Mouse (Mus musculus): Measurements from ENCODE around the gene Dpm3. TPM values are rescaled to one million over a fixed set of nuclear protein-coding genes. Genes with fewer than 3 reads are reported as not detected.
A peak's percentile ranks its signal among the peaks of the same experiment; 100 is the strongest.

Dpm3 gene
- polyA plus RNA-seq, 1 experiment, result 222 TPM

DNA sequence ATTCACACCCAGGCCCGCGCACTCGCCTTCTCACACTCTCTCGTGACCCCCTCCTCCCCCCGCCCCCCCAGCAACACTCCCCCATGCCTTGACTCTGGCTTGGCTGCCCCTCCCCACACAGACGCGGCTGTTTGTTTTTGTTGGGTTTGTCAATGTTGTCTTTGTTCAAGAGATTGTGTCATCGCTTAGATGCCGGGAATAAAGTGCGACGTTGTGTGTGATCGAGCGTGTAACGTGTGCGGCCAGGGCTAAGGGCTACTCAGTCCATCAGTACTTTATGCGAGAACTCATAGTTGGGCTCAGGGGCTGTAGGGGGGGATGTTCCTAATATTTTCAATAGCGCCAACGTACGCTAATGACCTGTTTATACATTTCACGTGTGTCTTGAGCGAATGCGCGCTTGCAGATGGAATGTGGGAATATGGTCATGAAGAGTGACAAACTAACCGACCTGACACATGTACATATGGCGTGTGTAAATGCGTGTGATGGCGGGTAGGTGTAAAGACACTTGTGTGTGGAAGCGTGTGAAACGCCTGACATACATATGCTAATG, 21.0 kb downstream of the Dpm3 start:
- H3K27me3 ChIP-seq (ENCODE audit: control insufficient read depth, insufficient read depth, insufficient read length), result no peaks in the 10 kb centered on the region

DNA sequence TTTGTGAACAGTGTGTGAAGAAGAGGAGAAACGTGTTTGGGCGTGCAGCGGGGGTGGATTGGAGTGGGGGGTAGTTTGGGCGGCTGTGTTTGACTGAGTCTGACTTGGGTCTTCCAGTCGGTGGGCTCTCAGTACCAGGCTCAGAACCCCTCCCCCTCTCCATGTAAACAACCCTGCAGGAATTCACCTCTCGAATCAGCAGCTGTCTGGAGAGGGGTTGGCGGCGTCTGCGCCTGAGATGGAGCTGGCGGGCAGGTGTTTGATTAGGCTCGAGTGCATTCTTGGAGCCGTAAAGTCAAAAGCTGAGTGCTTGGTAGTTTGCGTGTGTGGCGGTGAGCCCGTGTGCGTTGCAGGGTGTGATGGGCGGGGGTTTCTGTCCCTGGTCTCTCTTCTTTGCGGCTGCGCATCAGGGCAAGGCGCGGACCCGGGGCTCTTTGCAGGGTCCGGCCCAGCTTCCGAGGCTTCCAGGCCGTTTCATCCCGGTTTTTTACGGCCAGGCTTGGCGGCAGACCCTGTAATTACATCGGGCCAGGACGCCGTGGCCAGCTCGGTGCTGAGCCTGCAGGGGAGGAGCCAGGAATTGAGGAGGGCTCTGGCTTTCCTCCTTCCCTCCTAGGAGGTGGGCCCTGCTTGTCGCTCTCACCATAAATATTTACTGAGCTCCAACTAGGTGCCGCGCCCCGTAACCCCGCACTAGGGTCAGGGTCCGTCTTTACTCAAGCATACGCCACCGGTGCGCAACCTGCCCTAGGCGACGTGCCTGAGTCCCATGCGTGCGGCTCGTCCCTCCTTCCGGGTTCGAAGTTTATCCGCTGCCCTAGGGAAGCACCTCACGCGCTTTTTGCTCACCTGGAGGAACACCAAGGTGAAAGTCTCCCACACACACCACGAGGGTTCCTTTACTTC, 21.7 kb downstream of the Dpm3 start, which contains the start of gene Efna1:
Gene Efna1, minus strand, starts transcription at position 537 of the 906 bp plus-strand sequence.
- H3ac ChIP-seq (ENCODE audit: control insufficient read depth, insufficient read length), result no peak within 1 kb of the TSS
- no peaks in the 10 kb centered on the region for H3K79me2 ChIP-seq (ENCODE audit: control insufficient read depth, insufficient read depth)
- no peaks in the 10 kb centered on the region for H3K36me3 ChIP-seq (ENCODE audit: control insufficient read depth, insufficient read depth)
- H3K4me3 ChIP-seq, result peak within 1 kb of the TSS; percentile 59
- H3K4me2 ChIP-seq (ENCODE audit: low read depth), result peak within 1 kb of the TSS; percentile 83
- TF ChIP-seq POLR2AphosphoS2 (IDR thresholded peaks at IDR 0.05; ENCODE audit: insufficient read length, low read depth) (no peak), SRF (IDR thresholded peaks at IDR 0.05; ENCODE audit: control insufficient read depth, insufficient read length, low read depth) (no peak), MYOG (IDR thresholded peaks at IDR 0.05; ENCODE audit: control insufficient read depth in 1 of 3, insufficient read depth in 1 of 3, insufficient read length in 2 of 3, low read depth in 2 of 3) (peak in 1 of 3 experiments; percentile 3)
- H3K27me3 ChIP-seq (ENCODE audit: control insufficient read depth, insufficient read depth, insufficient read length), result peaks cover 5% of the 10 kb centered on the region

More for the DNA sequence above, 21.0 kb downstream of the Dpm3 start:
- TF ChIP-seq MYOG (IDR thresholded peaks at IDR 0.05; ENCODE audit: control insufficient read depth in 1 of 3, insufficient read depth in 1 of 3, insufficient read length in 2 of 3, low read depth in 2 of 3) (no peak), POLR2AphosphoS2 (IDR thresholded peaks at IDR 0.05; ENCODE audit: insufficient read length, low read depth) (no peak), CEBPB (IDR thresholded peaks at IDR 0.05; ENCODE audit: insufficient read depth, poor library complexity, severe bottlenecking) (no peak), E2F4 (IDR thresholded peaks at IDR 0.05; ENCODE audit: insufficient read depth) (no peak), TCF3 (IDR thresholded peaks at IDR 0.05; ENCODE audit: insufficient read length, low read depth) (no peak), SRF (IDR thresholded peaks at IDR 0.05; ENCODE audit: control insufficient read depth, insufficient read length, low read depth) (no peak), POLR2A (IDR thresholded peaks at IDR 0.05; ENCODE audit: insufficient read length, low read depth) (no peak), TCF12 (IDR thresholded peaks at IDR 0.05; ENCODE audit: insufficient read depth, poor library complexity, severe bottlenecking) (no peak), USF1 (IDR thresholded peaks at IDR 0.05; ENCODE audit: low read depth) (no peak), MYOD1 (IDR thresholded peaks at IDR 0.05; ENCODE audit: control insufficient read depth in 1 of 3, insufficient read length in 2 of 3, low read depth in 2 of 3) (no peak)
- Histone ChIP-seq H3ac (ENCODE audit: control insufficient read depth, insufficient read length) (no peak overlapping the region), H3K4me3 (peak overlapping the region; percentile 59), H3K4me2 (ENCODE audit: low read depth) (peak overlapping the region; percentile 83), H3K79me2 (ENCODE audit: control insufficient read depth, insufficient read depth) (no peaks in the 10 kb centered on the region), H3K36me3 (ENCODE audit: control insufficient read depth, insufficient read depth) (peaks cover 2% of the 10 kb centered on the region)

GRCm38 (mm10) chr3:89281579-89282290, 22.6 kb downstream of the Dpm3 start:
- no peaks in the 10 kb centered on the region for H3K36me3 ChIP-seq (ENCODE audit: control insufficient read depth, insufficient read depth)
- TF ChIP-seq E2F4 (IDR thresholded peaks at IDR 0.05; ENCODE audit: insufficient read depth) (no peak), MYOG (IDR thresholded peaks at IDR 0.05; ENCODE audit: control insufficient read depth in 1 of 3, insufficient read depth in 1 of 3, insufficient read length in 2 of 3, low read depth in 2 of 3) (no peak), USF1 (IDR thresholded peaks at IDR 0.05; ENCODE audit: low read depth) (no peak), SRF (IDR thresholded peaks at IDR 0.05; ENCODE audit: control insufficient read depth, insufficient read length, low read depth) (no peak), MAX (IDR thresholded peaks at IDR 0.05; ENCODE audit: low read depth) (no peak), POLR2AphosphoS2 (IDR thresholded peaks at IDR 0.05; ENCODE audit: insufficient read length, low read depth) (no peak), CEBPB (IDR thresholded peaks at IDR 0.05; ENCODE audit: insufficient read depth, poor library complexity, severe bottlenecking) (no peak), REST (IDR thresholded peaks at IDR 0.05; ENCODE audit: insufficient read depth, insufficient read length) (no peak), MYOD1 (IDR thresholded peaks at IDR 0.05; ENCODE audit: control insufficient read depth in 1 of 3, insufficient read length in 2 of 3, low read depth in 2 of 3) (no peak), POLR2A (IDR thresholded peaks at IDR 0.05; ENCODE audit: insufficient read length, low read depth) (no peak), TCF3 (IDR thresholded peaks at IDR 0.05; ENCODE audit: insufficient read length, low read depth) (no peak), TCF12 (IDR thresholded peaks at IDR 0.05; ENCODE audit: insufficient read depth, poor library complexity, severe bottlenecking) (no peak)
- H3ac ChIP-seq (ENCODE audit: control insufficient read depth, insufficient read length), result no peak overlapping the region
- H3K27me3 ChIP-seq (ENCODE audit: control insufficient read depth, insufficient read depth, insufficient read length), result peaks cover 7% of the 10 kb centered on the region
- H3K4me2 ChIP-seq (ENCODE audit: low read depth), result peak overlapping the region; percentile 83
- peak overlapping the region; percentile 59 for H3K4me3 ChIP-seq
- H3K79me2 ChIP-seq (ENCODE audit: control insufficient read depth, insufficient read depth), result no peaks in the 10 kb centered on the region

- Histone ChIP-seq H3K79me2 (ENCODE audit: control insufficient read depth, insufficient read depth) (no peaks in the 10 kb centered on the region), H3K4me3 (no peak overlapping the region), H3ac (ENCODE audit: control insufficient read depth, insufficient read length) (no peak overlapping the region), H3K36me3 (ENCODE audit: control insufficient read depth, insufficient read depth) (no peaks in the 10 kb centered on the region), H3K4me2 (ENCODE audit: low read depth) (no peak overlapping the region), H3K27me3 (ENCODE audit: control insufficient read depth, insufficient read depth, insufficient read length) (peaks cover 9% of the 10 kb centered on the region)
- no peak for TF ChIP-seq POLR2A (IDR thresholded peaks at IDR 0.05; ENCODE audit: insufficient read length, low read depth)
- no peak for TF ChIP-seq E2F4 (IDR thresholded peaks at IDR 0.05; ENCODE audit: insufficient read depth)
- no peak for TF ChIP-seq USF1 (IDR thresholded peaks at IDR 0.05; ENCODE audit: low read depth)
- no peak for TF ChIP-seq CEBPB (IDR thresholded peaks at IDR 0.05; ENCODE audit: insufficient read depth, poor library complexity, severe bottlenecking)
- TF ChIP-seq TCF12 (IDR thresholded peaks at IDR 0.05; ENCODE audit: insufficient read depth, poor library complexity, severe bottlenecking), result no peak
- no peak for TF ChIP-seq SRF (IDR thresholded peaks at IDR 0.05; ENCODE audit: control insufficient read depth, insufficient read length, low read depth)
- TF ChIP-seq MAX (IDR thresholded peaks at IDR 0.05; ENCODE audit: low read depth), result no peak
- TF ChIP-seq MYOG (IDR thresholded peaks at IDR 0.05; ENCODE audit: control insufficient read depth in 1 of 3, insufficient read depth in 1 of 3, insufficient read length in 2 of 3, low read depth in 2 of 3), result no peak
- no peak for TF ChIP-seq TCF3 (IDR thresholded peaks at IDR 0.05; ENCODE audit: insufficient read length, low read depth)
- no peak for TF ChIP-seq REST (IDR thresholded peaks at IDR 0.05; ENCODE audit: insufficient read depth, insufficient read length)
- TF ChIP-seq POLR2AphosphoS2 (IDR thresholded peaks at IDR 0.05; ENCODE audit: insufficient read length, low read depth), result no peak
Measured at GRCm38 (mm10) chr3:89282291-89282643, 23.1 kb downstream of the Dpm3 start.
